9 mouse cellular contexts compared by ENCODE assay signal in genomic region chr19:10689470-10690166, GRCm38 (mm10). TPM values are rescaled to one million over a fixed set of nuclear protein-coding genes. Genes with fewer than 3 reads are reported as not detected.
DNase-seq lines count a peak whose midpoint lies in the region; ATAC-seq and TF ChIP-seq lines count a peak whose summit lies in the region.
"Had no signal": no experiment of that assay in that cellular context is flagged by ENCODE, and none has a peak within 500 bp of the region (broad histone marks: within the 10 kb centered on the region; RNA-seq: fewer than 3 reads in every experiment).

No protein-coding gene starts in this region.

- H3K27ac ChIP-seq in bone marrow, adult 2 months (ENCODE audit: control insufficient read depth, insufficient read depth, low read depth, low read length, poor library complexity): peak overlapping the region; percentile 98
- peak overlapping the region; percentile 98 for H3K27ac ChIP-seq in heart, embryonic 15.5 days
- H3K27ac ChIP-seq in liver, embryonic 16.5 days (ENCODE audit: low read length): peak overlapping the region; percentile 97

- peak overlapping the region; percentile 79 for H3K9ac ChIP-seq in heart, embryonic 15.5 days
- H3K9ac ChIP-seq in liver, embryonic 16.5 days (ENCODE audit: low read depth, low read length): peak overlapping the region; percentile 87

- no peak for TF ChIP-seq CTCF in bone marrow, adult 2 months (IDR thresholded peaks at IDR 0.05; ENCODE audit: control insufficient read depth, insufficient read depth, low read length)

- H3K4me3 ChIP-seq in bone marrow, adult 2 months (replicated peaks; ENCODE audit: control insufficient read depth, low read depth, low read length): peak overlapping the region; percentile 88
- peak overlapping the region; percentile 87 for H3K4me3 ChIP-seq in heart, embryonic 15.5 days
- peak overlapping the region; percentile 88 for H3K4me3 ChIP-seq in liver, embryonic 16.5 days (ENCODE audit: low read depth, low read length)

- H3K9me3 ChIP-seq in heart, embryonic 15.5 days (replicated peaks): no peaks in the 10 kb centered on the region
- no peaks in the 10 kb centered on the region for H3K9me3 ChIP-seq in liver, embryonic 16.5 days (replicated peaks; ENCODE audit: control insufficient read depth, low read length)

- peaks cover 4% of the 10 kb centered on the region for H3K4me1 ChIP-seq in bone marrow, adult 2 months (ENCODE audit: control insufficient read depth, insufficient read depth, low read length)
- peaks cover 34% of the 10 kb centered on the region for H3K4me1 ChIP-seq in heart, embryonic 15.5 days (replicated peaks)
- H3K4me1 ChIP-seq in liver, embryonic 16.5 days (ENCODE audit: control insufficient read depth, low read depth, low read length): peaks cover 48% of the 10 kb centered on the region

- 50% methylated on average over 5 of the region's 5 CpGs for WGBS in bone marrow, adult 2 months
- WGBS in heart, embryonic 15.5 days: 40% methylated on average over 5 of the region's 5 CpGs
- 57% methylated on average over 5 of the region's 5 CpGs for WGBS in liver, embryonic 16.5 days (ENCODE audit: insufficient replicate concordance)

- intact Hi-C loops in heart, postnatal 25 days (cut with DNase I): no loop called here

- no peaks in the 10 kb centered on the region for H3K36me3 ChIP-seq in heart, embryonic 15.5 days
- H3K36me3 ChIP-seq in liver, embryonic 16.5 days (ENCODE audit: control insufficient read depth, insufficient read depth): no peaks in the 10 kb centered on the region

- DNase-seq in heart, adult 11 months: peak; percentile 92
- DNase-seq in heart, postnatal 25 days (ENCODE audit: low spot score): no peak
- DNase-seq in urinary bladder, adult 18-20 months (ENCODE audit: low spot score in 2 of 2): no peak
- no peak for DNase-seq in ovary, adult 18-20 months (ENCODE audit: low spot score)
- DNase-seq in testis, postnatal 10 days (ENCODE audit: low spot score): no peak

- no peak for ATAC-seq in heart, embryonic 15.5 days (replicated peaks; ENCODE audit: insufficient number of reproducible peaks, insufficient read depth, low FRiP score, low read depth)
- ATAC-seq in liver, embryonic 16.5 days (ENCODE audit: low read depth): no peak

- peak overlapping the region; percentile 81 for H3K4me2 ChIP-seq in heart, embryonic 15.5 days
- H3K4me2 ChIP-seq in liver, embryonic 16.5 days (ENCODE audit: low read depth, low read length): peak overlapping the region; percentile 79

- no peaks in the 10 kb centered on the region for H3K27me3 ChIP-seq in heart, embryonic 15.5 days
- H3K27me3 ChIP-seq in liver, embryonic 16.5 days (ENCODE audit: control insufficient read depth, insufficient read depth, low read depth, low read length): no peaks in the 10 kb centered on the region

- no peak for TF ChIP-seq POLR2A in bone marrow, adult 2 months (IDR thresholded peaks at IDR 0.05; ENCODE audit: borderline replicate concordance, control insufficient read depth, low read depth, low read length)

RNA-seq across cellular contexts. Expression of gene Vps37c, which starts 1.1 kb away (rescaled TPM):
- 10 to 100 TPM; 21.1 to 21.8 TPM for total RNA-seq in heart, postnatal 25 days (2021)
- polyA plus RNA-seq in bone marrow, adult 2 months (2011; ENCODE audit: insufficient read depth, insufficient read length, low replicate concordance, missing spikeins): 14.4 and 29.5 TPM in 2 replicates
- polyA plus RNA-seq in heart, embryonic 15.5 days (2015; fragmentation: Nextera tagmentation; extraction: Ambion mirVana): 25.1 and 34.3 TPM in 2 replicates
- 11.7 and 12.1 TPM in 2 replicates for polyA plus RNA-seq in liver, embryonic 16.5 days (2015; fragmentation: Nextera tagmentation; extraction: Ambion mirVana)

RNA-seq across cellular contexts. Expression of gene Pga5, which starts 11.7 kb away (rescaled TPM):
- not detected for total RNA-seq in heart, postnatal 25 days (2021)
- polyA plus RNA-seq in bone marrow, adult 2 months (2011; ENCODE audit: insufficient read depth, insufficient read length, low replicate concordance, missing spikeins): not detected in 2 replicates
- polyA plus RNA-seq in heart, embryonic 15.5 days (2015; fragmentation: Nextera tagmentation; extraction: Ambion mirVana): not detected in 2 replicates
- 0.06 TPM in 1 of 2 replicates, not detected in the other for polyA plus RNA-seq in liver, embryonic 16.5 days (2015; fragmentation: Nextera tagmentation; extraction: Ambion mirVana)
- total RNA-seq: neutrophil, adult 5-6 weeks had no signal

RNA-seq across cellular contexts. Expression of gene Cd5, which starts 49.2 kb away (rescaled TPM):
- total RNA-seq in heart, postnatal 25 days (2021): under 1 TPM; 0.34 to 0.48 TPM
- 1.1 and 2.2 TPM in 2 replicates for polyA plus RNA-seq in bone marrow, adult 2 months (2011; ENCODE audit: insufficient read depth, insufficient read length, low replicate concordance, missing spikeins)
- polyA plus RNA-seq in heart, embryonic 15.5 days (2015; fragmentation: Nextera tagmentation; extraction: Ambion mirVana): 0.53 and 1.4 TPM in 2 replicates
- polyA plus RNA-seq in liver, embryonic 16.5 days (2015; fragmentation: Nextera tagmentation; extraction: Ambion mirVana): not detected in 2 replicates

RNA-seq across cellular contexts. Expression of gene Vwce, which starts 55.6 kb away (rescaled TPM):
- not detected for total RNA-seq in heart, postnatal 25 days (2021)
- 0.41 and 0.77 TPM in 2 replicates for polyA plus RNA-seq in bone marrow, adult 2 months (2011; ENCODE audit: insufficient read depth, insufficient read length, low replicate concordance, missing spikeins)
- 0.82 and 1.5 TPM in 2 replicates for polyA plus RNA-seq in heart, embryonic 15.5 days (2015; fragmentation: Nextera tagmentation; extraction: Ambion mirVana)
- polyA plus RNA-seq in liver, embryonic 16.5 days (2015; fragmentation: Nextera tagmentation; extraction: Ambion mirVana): 13.5 and 16.0 TPM in 2 replicates
- total RNA-seq: neutrophil, adult 5-6 weeks had no signal
